Mouse (Mus musculus): ENCODE measurements around the gene Lemd2.

DNA sequence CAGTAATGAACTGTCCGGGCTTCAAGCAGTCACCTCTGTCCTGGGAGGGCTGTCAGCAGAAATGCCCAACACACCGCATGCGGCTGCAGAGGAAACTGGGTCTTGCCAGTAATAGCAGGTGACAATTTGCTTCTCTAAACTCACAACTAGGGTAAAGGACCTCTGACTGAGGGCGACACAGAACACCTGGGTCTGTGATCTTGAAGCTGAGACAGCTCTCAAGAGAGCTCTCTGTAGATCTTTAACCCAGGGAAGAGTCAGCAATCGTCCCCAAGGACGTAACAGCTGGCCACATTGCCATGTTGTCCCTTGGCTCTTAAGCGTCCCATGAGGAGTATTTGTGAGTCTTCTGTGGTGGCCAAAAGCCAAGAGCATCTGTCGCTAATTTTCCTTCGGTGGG, 31.8 kb downstream of the Lemd2 start:
- TF ChIP-seq CTCF (IDR thresholded peaks at IDR 0.05; ENCODE audit: low read depth) (no peak), EP300 (optimal IDR thresholded peaks at IDR 0.05) (no peak)
